Mouse (Mus musculus) neural tube, embryonic 12.5 days (tissue): Measurements from ENCODE around the gene Prpf3. TPM values are rescaled to one million over a fixed set of nuclear protein-coding genes. Genes with fewer than 3 reads are reported as not detected.
"Not testable (repeated sequence)": the region's sequence is repeated elsewhere in the genome, so short reads cannot be mapped to it uniquely, and the experiment has no call there.

ENCODE experiments used
- ATAC-seq: fragments of 200-750 bp; cut with Nextera tagmentation; 2 replicates; pipeline ENCODE4 v1.8.0; 2017; ENCODE audit warnings: low read depth, mild to moderate bottlenecking, moderate TSS enrichment, moderate library complexity; ENCODE audit not compliant: low FRiP score
- H3K27ac ChIP-seq: fragments of 300-500 bp; sonication (generic); 2 replicates; pipeline ENCODE4 v1.5.1; 2016
- H3K27me3 ChIP-seq: fragments of 300-500 bp; sonication (generic); replicated peaks from 2 replicates; pipeline ENCODE4 v1.6.1; 2016; ENCODE audit warnings: mild to moderate bottlenecking
- H3K36me3 ChIP-seq: fragments of 300-500 bp; sonication (generic); 2 replicates; pipeline ENCODE4 v1.6.1; 2016; ENCODE audit warnings: mild to moderate bottlenecking
- H3K4me1 ChIP-seq: fragments of 300-500 bp; sonication (generic); 2 replicates; pipeline ENCODE4 v1.6.1; 2016
- H3K4me2 ChIP-seq: fragments of 300-500 bp; sonication (generic); replicated peaks from 2 replicates; pipeline ENCODE4 v1.6.1; 2016; ENCODE audit warnings: mild to moderate bottlenecking
- H3K4me3 ChIP-seq: fragments of 300-500 bp; sonication (generic); 2 replicates; pipeline ENCODE4 v1.5.1; 2016
- H3K9ac ChIP-seq: fragments of 300-500 bp; sonication (generic); 2 replicates; pipeline ENCODE4 v1.6.1; 2016; ENCODE audit warnings: mild to moderate bottlenecking
- H3K9me3 ChIP-seq: fragments of 300-500 bp; sonication (generic); 2 replicates; pipeline ENCODE4 v1.6.1; 2016; ENCODE audit warnings: mild to moderate bottlenecking
- WGBS: fragments of 180-500 bp; shearing (Covaris S2); methylation state at CpG from one replicate; pipeline ENCODE4 v1.1.7; 2016; 5-methylcytosine and 5-hydroxymethylcytosine counted together
- polyA plus RNA-seq: library from polyadenylated mRNA; unstranded; fragments of >200 nt; fragmentation: Nextera tagmentation; extraction: Ambion mirVana; gene quantifications from 2 replicates; pipeline ENCODE4 v1.2.1, GENCODE M21; 2016

The Prpf3 gene
- polyA plus RNA-seq: 49.5 and 50.8 TPM in 2 replicates

- Histone ChIP-seq H3K4me2 (peak within 1 kb of the TSS; percentile 88), H3K9ac (peak within 1 kb of the TSS; percentile 79), H3K9me3 (no peaks in the 10 kb centered on the region), H3K36me3 (peaks cover 26% of the 10 kb centered on the region), H3K27me3 (no peaks in the 10 kb centered on the region), H3K4me3 (peak within 1 kb of the TSS; percentile 85), H3K27ac (0 out of 2 replicates have a peak within 1 kb of the TSS, but pooled peaks have one; percentile 22), H3K4me1 (peaks cover 7% of the 10 kb centered on the region)
- WGBS: under 1% methylated on average over 56 of the region's 56 CpGs
- peak; percentile 98 for ATAC-seq
Measured at GRCm38 (mm10) chr3:95855502-95856089, at the start of gene Prpf3. Gene Prpf3, minus strand, starts transcription at chr3:95855885.

DNA sequence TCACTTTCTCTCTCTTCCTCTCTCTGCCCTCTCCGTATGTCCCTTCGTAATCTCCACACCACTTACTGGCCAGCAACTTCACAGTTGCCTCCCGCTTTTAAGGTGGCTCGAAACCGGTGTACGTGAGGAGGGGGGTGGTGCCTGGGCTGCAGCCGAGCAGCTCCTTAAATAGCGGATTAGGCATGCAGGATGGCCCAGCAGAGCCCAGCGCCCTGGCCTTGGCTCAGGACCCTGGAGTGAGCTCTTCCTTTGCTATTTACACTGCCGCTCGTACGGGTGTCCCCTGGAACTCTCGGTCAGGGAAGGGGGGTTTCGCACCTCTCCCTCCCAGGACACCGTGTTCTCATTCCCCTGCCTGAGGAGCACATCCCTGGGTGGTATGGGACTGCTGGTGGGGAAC is 48.9 kb upstream of the Prpf3 start, which contains the start of gene Car14:
Gene Car14, minus strand, starts transcription at position 124 of the 400 bp plus-strand sequence.
- Histone ChIP-seq H3K9ac (peak within 1 kb of the TSS; percentile 52), H3K9me3 (no peaks in the 10 kb centered on the region), H3K4me2 (peak within 1 kb of the TSS; percentile 83), H3K36me3 (no peaks in the 10 kb centered on the region), H3K27ac (no peak within 1 kb of the TSS), H3K4me1 (peaks cover 25% of the 10 kb centered on the region), H3K27me3 (no peaks in the 10 kb centered on the region), H3K4me3 (peak within 1 kb of the TSS; percentile 28)
- ATAC-seq: peak; percentile 43
- WGBS: under 1% methylated on average over 15 of the region's 15 CpGs

DNA sequence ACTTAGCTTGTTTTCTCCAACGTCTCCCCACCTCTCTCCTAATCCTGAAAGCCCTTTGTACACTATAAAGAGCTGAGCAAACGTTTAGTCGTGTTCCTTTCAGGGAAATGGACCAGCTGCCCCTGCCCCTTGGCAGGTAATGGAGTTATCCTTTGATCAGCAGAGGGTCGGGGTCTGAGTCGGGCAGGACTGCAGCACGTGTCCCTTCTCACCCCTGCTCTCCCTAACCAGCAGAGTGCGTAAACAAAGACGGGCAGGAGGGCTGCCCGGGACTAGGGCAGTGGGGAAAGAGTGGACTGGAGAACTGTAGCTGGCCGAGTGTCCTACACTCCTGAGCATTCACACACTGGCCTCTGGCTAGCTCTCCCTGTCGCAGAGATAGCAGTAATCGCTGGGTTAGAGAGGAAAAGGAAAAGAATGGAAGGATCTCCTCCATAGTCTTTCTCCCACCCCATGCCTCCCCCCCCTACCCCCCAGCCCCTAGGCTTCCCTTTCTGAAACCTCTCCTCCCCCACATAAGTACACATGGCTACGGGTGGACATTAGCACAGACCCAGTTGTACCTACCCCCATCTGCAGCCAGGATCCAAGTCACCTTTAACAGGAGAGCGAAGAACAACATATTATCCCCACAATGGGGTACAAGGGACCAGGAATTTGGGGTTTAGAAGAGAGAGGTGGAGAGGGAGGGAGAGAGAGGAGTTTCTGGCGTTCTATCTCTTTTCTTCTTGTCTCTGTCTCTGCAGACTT is 48.2 kb upstream of the Prpf3 start:
- Histone ChIP-seq H3K9ac (peak overlapping the region; percentile 52), H3K4me1 (peaks cover 25% of the 10 kb centered on the region), H3K27me3 (no peaks in the 10 kb centered on the region), H3K4me3 (peak overlapping the region; percentile 28), H3K36me3 (no peaks in the 10 kb centered on the region), H3K4me2 (peak overlapping the region; percentile 83), H3K9me3 (no peaks in the 10 kb centered on the region), H3K27ac (no peak overlapping the region)
- WGBS: 1% methylated on average over 15 of the region's 15 CpGs
- ATAC-seq: 0 out of 2 replicates have a peak, but pooled peaks have one; percentile 18

GRCm38 (mm10) chr3:95902643-95903042 is 47.0 kb upstream of the Prpf3 start:
- WGBS: 32% methylated on average over 6 of the region's 6 CpGs
- no peak overlapping the region; the same call in 1 of the 2 replicates for H3K4me2 ChIP-seq
- no peaks in the 10 kb centered on the region for H3K9me3 ChIP-seq
- peaks cover 25% of the 10 kb centered on the region for H3K4me1 ChIP-seq
- no peak overlapping the region for H3K4me3 ChIP-seq
- 0 out of 2 replicates have a peak overlapping the region, but pooled peaks have one; percentile 17 for H3K9ac ChIP-seq
- 0 out of 2 replicates have a peak, but pooled peaks cover 3% of the 10 kb centered on the region for H3K36me3 ChIP-seq
- H3K27ac ChIP-seq: no peak overlapping the region
- no peak for ATAC-seq
- no peaks in the 10 kb centered on the region for H3K27me3 ChIP-seq

DNA sequence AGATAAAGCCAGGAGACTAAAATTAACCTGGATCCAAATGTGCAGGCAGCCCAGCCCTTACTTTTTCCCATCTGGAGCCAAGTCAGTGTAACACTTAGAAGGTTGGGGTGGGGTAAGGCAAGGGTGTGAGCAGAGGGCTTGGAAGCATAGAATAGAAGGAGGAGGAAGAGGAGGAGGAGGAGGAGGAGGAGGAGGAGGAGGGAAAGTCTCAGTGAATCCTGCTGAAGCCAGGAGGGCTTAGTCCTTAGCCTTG is 46.6 kb upstream of the Prpf3 start:
- ATAC-seq: no peak
- Histone ChIP-seq H3K4me1 (peaks cover 25% of the 10 kb centered on the region), H3K9ac (0 out of 2 replicates have a peak overlapping the region, but pooled peaks have one; percentile 17), H3K36me3 (0 out of 2 replicates have a peak, but pooled peaks cover 3% of the 10 kb centered on the region), H3K9me3 (no peaks in the 10 kb centered on the region), H3K4me2 (no peak overlapping the region; the same call in 1 of the 2 replicates), H3K27me3 (no peaks in the 10 kb centered on the region), H3K4me3 (no peak overlapping the region), H3K27ac (no peak overlapping the region)

- WGBS: 78% methylated on average over 9 of the region's 9 CpGs
Measured at GRCm38 (mm10) chr3:95901616-95902372, 46.1 kb upstream of the Prpf3 start.

GRCm38 (mm10) chr3:95899800-95900524 is 44.3 kb upstream of the Prpf3 start:
- Histone ChIP-seq H3K36me3 (0 out of 2 replicates have a peak, but pooled peaks cover 6% of the 10 kb centered on the region), H3K4me3 (no peak overlapping the region), H3K9ac (no peak overlapping the region), H3K27ac (no peak overlapping the region), H3K9me3 (no peaks in the 10 kb centered on the region), H3K27me3 (no peaks in the 10 kb centered on the region), H3K4me2 (no peak overlapping the region), H3K4me1 (peaks cover 19% of the 10 kb centered on the region)
- ATAC-seq: no peak
- WGBS: 80% methylated on average over 13 of the region's 13 CpGs

More at GRCm38 (mm10) chr3:95901616-95902372, 46.1 kb upstream of the Prpf3 start:
- no peak overlapping the region for H3K4me3 ChIP-seq
- 0 out of 2 replicates have a peak, but pooled peaks cover 3% of the 10 kb centered on the region for H3K36me3 ChIP-seq
- H3K4me1 ChIP-seq: peaks cover 25% of the 10 kb centered on the region
- H3K9me3 ChIP-seq: no peaks in the 10 kb centered on the region
- H3K27ac ChIP-seq: no peak overlapping the region
- ATAC-seq: no peak
- H3K4me2 ChIP-seq: no peak overlapping the region
- H3K9ac ChIP-seq: no peak overlapping the region
- H3K27me3 ChIP-seq: no peaks in the 10 kb centered on the region

DNA sequence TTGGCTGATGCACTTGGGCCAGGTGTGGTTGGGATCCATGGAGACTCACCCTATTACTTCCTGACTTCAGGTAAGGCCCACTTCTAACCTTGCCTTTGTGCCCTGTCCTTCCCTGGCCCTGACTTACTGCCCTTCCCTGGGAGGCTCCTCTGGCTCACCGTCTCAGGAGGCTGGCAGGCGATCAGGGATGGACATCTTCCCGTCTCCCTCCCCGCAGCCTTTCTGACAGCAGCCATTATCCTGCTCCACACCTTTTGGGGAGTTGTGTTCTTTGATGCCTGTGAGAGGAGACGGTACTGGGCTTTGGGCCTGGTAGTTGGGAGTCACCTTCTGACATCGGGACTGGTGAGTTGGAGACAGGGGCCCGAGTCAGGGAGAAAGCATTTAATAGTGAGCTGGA is 39.8 kb upstream of the Prpf3 start:
- WGBS: 89% methylated on average over 7 of the region's 7 CpGs
- Histone ChIP-seq H3K4me2 (peak overlapping the region; percentile 87; the same call in 1 of the 2 replicates), H3K4me1 (peaks cover 22% of the 10 kb centered on the region)
- not testable (repeated sequence) for H3K27ac ChIP-seq, ATAC-seq, H3K9me3 ChIP-seq, H3K4me3 ChIP-seq, H3K9ac ChIP-seq, H3K27me3 ChIP-seq, H3K36me3 ChIP-seq

GRCm38 (mm10) chr3:95894317-95895160 is 38.9 kb upstream of the Prpf3 start:
- Histone ChIP-seq H3K36me3 (0 out of 2 replicates have a peak, but pooled peaks cover 6% of the 10 kb centered on the region), H3K9ac (peak overlapping the region; percentile 79), H3K27ac (no peak overlapping the region), H3K9me3 (no peaks in the 10 kb centered on the region), H3K27me3 (no peaks in the 10 kb centered on the region), H3K4me1 (peaks cover 22% of the 10 kb centered on the region), H3K4me2 (peak overlapping the region; percentile 87), H3K4me3 (peak overlapping the region; percentile 61)
- ATAC-seq: peak; percentile 20; the same call in 1 of the 2 replicates
- 15% methylated on average over 16 of the region's 16 CpGs for WGBS

GRCm38 (mm10) chr3:95893606-95894316 is 38.1 kb upstream of the Prpf3 start, which contains the start of gene Aph1a:
Gene Aph1a, plus strand, starts transcription at chr3:95893969.
- not testable (repeated sequence) for H3K27me3 ChIP-seq, H3K9me3 ChIP-seq, H3K27ac ChIP-seq, H3K36me3 ChIP-seq
- H3K4me2 ChIP-seq: peak within 1 kb of the TSS; percentile 87
- 0% methylated on average over 31 of the region's 43 CpGs for WGBS
- ATAC-seq: peak; percentile 96
- peak within 1 kb of the TSS; percentile 61 for H3K4me3 ChIP-seq
- H3K9ac ChIP-seq: peak within 1 kb of the TSS; percentile 79
- H3K4me1 ChIP-seq: peaks cover 22% of the 10 kb centered on the region
